In genomic region chr2:116972614-116972985, GRCm38 (mm10) we compare ENCODE assay signal across 8 mouse cellular contexts.
DNase-seq lines count a peak whose midpoint lies in the region; ATAC-seq and TF ChIP-seq lines count a peak whose summit lies in the region.

No protein-coding gene starts in this region.

- WGBS in heart, adult 2 months: 22% methylated on average over 6 of the region's 6 CpGs
- WGBS in limb, embryonic 11.5 days: under 1% methylated on average over 6 of the region's 6 CpGs

- no peak for TF ChIP-seq EP300 in heart, adult 2 months (IDR thresholded peaks at IDR 0.05; ENCODE audit: insufficient read depth, low read depth, low read length)

- intact Hi-C loops in gastrocnemius, adult 2 months (cut with DNase I): loop anchor here (5.0 kb wide), 1 partner anchor 70 kb away; no protein-coding TSS in a partner anchor
- intact Hi-C loops in heart, adult 2 months (cut with DNase I): loop anchor here (5.0 kb wide), 1 partner anchor 205 kb away; no protein-coding TSS in a partner anchor
- intact Hi-C loops in left cerebral cortex, postnatal 36 days (cut with DNase I): loop anchor here (5.0 kb wide), 1 partner anchor 50 kb away; no protein-coding TSS in a partner anchor

- H3K79me2 ChIP-seq in heart, adult 2 months (replicated peaks; ENCODE audit: control insufficient read depth, insufficient read depth, low read length): no peaks in the 10 kb centered on the region

- TF ChIP-seq POLR2A in heart, adult 2 months (IDR thresholded peaks at IDR 0.05; ENCODE audit: insufficient read depth, low read depth, low read length): no peak

- peaks cover 6% of the 10 kb centered on the region for H3K36me3 ChIP-seq in heart, adult 2 months (ENCODE audit: control insufficient read depth, insufficient read depth, low read length)
- H3K36me3 ChIP-seq in limb, embryonic 11.5 days (ENCODE audit: control insufficient read depth, insufficient read depth, low read length): no peaks in the 10 kb centered on the region

- no peak for DNase-seq in gastrocnemius, adult 2 months
- no peak for DNase-seq in gastrocnemius, postnatal 25 days
- peak; percentile 2 for DNase-seq in T-cell, adult 2 months (ENCODE audit: low spot score)
- DNase-seq in heart, adult 2 months: peak in 1 of 2 experiments; percentile 27
- peak; percentile 69 for DNase-seq in limb, embryonic 11.5 days (ENCODE audit: low spot score)
- DNase-seq in neural tube, embryonic 10.5 days (ENCODE audit: extremely low spot score, low spot score): peak; percentile 52
- DNase-seq in left cerebral cortex, postnatal 36 days (ENCODE audit: low spot score in 2 of 2): no peak

- peak; percentile 46; the same call in 1 of the 2 replicates for ATAC-seq in limb, embryonic 11.5 days (ENCODE audit: insufficient number of reproducible peaks, low FRiP score, low TSS enrichment, low read depth)
- ATAC-seq in monocyte, adult 5-6 weeks (replicated peaks; ENCODE audit: insufficient number of reproducible peaks, low FRiP score, low TSS enrichment, poor library complexity, severe bottlenecking): no peak

- no peak overlapping the region for H3K9ac ChIP-seq in heart, adult 2 months (ENCODE audit: low read depth, low read length)
- H3K9ac ChIP-seq in limb, embryonic 11.5 days (ENCODE audit: low read length): no peak overlapping the region

- peak overlapping the region; percentile 85 for H3K27ac ChIP-seq in gastrocnemius, adult 2 months
- H3K27ac ChIP-seq in heart, adult 2 months: peak overlapping the region; percentile 82
- H3K27ac ChIP-seq in limb, embryonic 11.5 days (replicated peaks; ENCODE audit: low read depth, low read length): peak overlapping the region; percentile 92

- peak overlapping the region; percentile 29 for H3K4me2 ChIP-seq in limb, embryonic 11.5 days (ENCODE audit: low read depth, severe bottlenecking)

- peak overlapping the region; percentile 56 for H3K4me3 ChIP-seq in gastrocnemius, adult 2 months
- peak overlapping the region; percentile 19; the same call in 1 of the 2 replicates for H3K4me3 ChIP-seq in heart, adult 2 months
- H3K4me3 ChIP-seq in limb, embryonic 11.5 days (ENCODE audit: low read depth, low read length): 0 out of 2 replicates have a peak overlapping the region, but pooled peaks have one; percentile 5

- H3K27me3 ChIP-seq in heart, adult 2 months (ENCODE audit: control insufficient read depth, insufficient read depth, low read length): no peaks in the 10 kb centered on the region
- no peaks in the 10 kb centered on the region for H3K27me3 ChIP-seq in limb, embryonic 11.5 days (ENCODE audit: control insufficient read depth, insufficient read depth, low read length)

- H3K4me1 ChIP-seq in heart, adult 2 months (ENCODE audit: control insufficient read depth, insufficient read depth, low read length): peaks cover 10% of the 10 kb centered on the region
- peaks cover 32% of the 10 kb centered on the region for H3K4me1 ChIP-seq in limb, embryonic 11.5 days (ENCODE audit: control insufficient read depth, insufficient read depth, low read length)

- no peak; the same call in 1 of the 2 replicates for TF ChIP-seq CTCF in gastrocnemius, adult 2 months (IDR thresholded peaks at IDR 0.05)
- TF ChIP-seq CTCF in heart, adult 2 months (IDR thresholded peaks at IDR 0.05): peak; percentile 40

- H3K9me3 ChIP-seq in limb, embryonic 11.5 days (ENCODE audit: control insufficient read depth, low read length): no peaks in the 10 kb centered on the region

Comparison
In these comparisons a context has a peak if more than half of its experiments do, and no peak if none do; other contexts are left out.
1. DNase-seq: peak in T-cell, adult 2 months (single experiment), limb, embryonic 11.5 days (single experiment) and neural tube, embryonic 10.5 days (single experiment); none in gastrocnemius, adult 2 months (single experiment), gastrocnemius, postnatal 25 days (single experiment) and left cerebral cortex, postnatal 36 days (0 of 2).
2. H3K4me3 ChIP-seq: peak in every context shown above with its lines; median percentile 56 in gastrocnemius, adult 2 months; 19 in heart, adult 2 months; 5 in limb, embryonic 11.5 days.
3. Peak in every context shown above with its lines, with median percentiles within 50 percentile points of each other: H3K27ac ChIP-seq.